Mouse (Mus musculus) liver, adult (tissue): ENCODE measurements around the gene Atp7a.

Experiments
- GATA4 ChIP-seq: IDR thresholded peaks from 2 replicates; pipeline ENCODE4 v1.6.1; 2014; ENCODE audit warnings: mild to moderate bottlenecking, low read length; ENCODE audit not compliant: insufficient replicate concordance

Atp7a gene

GRCm38 (mm10) chrX:106135484-106135883, 108.4 kb downstream of the Atp7a start:
- TF ChIP-seq GATA4 = no peak

GRCm38 (mm10) chrX:106135916-106136575, 109.0 kb downstream of the Atp7a start:
- TF ChIP-seq GATA4 = no peak

GRCm38 (mm10) chrX:106139309-106140070, 112.4 kb downstream of the Atp7a start:
- no peak for TF ChIP-seq GATA4

- no peak for TF ChIP-seq GATA4
Measured at GRCm38 (mm10) chrX:106142936-106143335, 115.9 kb downstream of the Atp7a start, which contains the start of gene Tlr13. Gene Tlr13, plus strand, starts transcription at chrX:106143204.

- no peak for TF ChIP-seq GATA4
Measured at GRCm38 (mm10) chrX:106148185-106148584, 121.1 kb downstream of the Atp7a start.

- TF ChIP-seq GATA4 = no peak
Measured at GRCm38 (mm10) chrX:106149460-106149859, 122.4 kb downstream of the Atp7a start.

GRCm38 (mm10) chrX:106154180-106154586, 127.1 kb downstream of the Atp7a start:
- TF ChIP-seq GATA4 = no peak

GRCm38 (mm10) chrX:106155892-106156291, 128.8 kb downstream of the Atp7a start:
- no peak for TF ChIP-seq GATA4

GRCm38 (mm10) chrX:106163995-106164394, 136.9 kb downstream of the Atp7a start:
- TF ChIP-seq GATA4 = no peak

GRCm38 (mm10) chrX:106164555-106164954, 137.5 kb downstream of the Atp7a start:
- no peak for TF ChIP-seq GATA4

GRCm38 (mm10) chrX:106165089-106165488, 138.0 kb downstream of the Atp7a start:
- no peak for TF ChIP-seq GATA4

- no peak for TF ChIP-seq GATA4
Measured at GRCm38 (mm10) chrX:106171106-106171852, 144.2 kb downstream of the Atp7a start.

- no peak for TF ChIP-seq GATA4
Measured at GRCm38 (mm10) chrX:106171853-106172154, 144.7 kb downstream of the Atp7a start.
